Mouse (Mus musculus): ENCODE measurements at regions not wholly inside any gene's neighbourhood (a gene's known extent, or its start where the extent isn't known, plus 50 kb on each side); places are given as distances from the start of the nearest gene placed in this dataset.

- no peak for DNase-seq (ENCODE audit: extremely low read depth, low read depth)
Measured at GRCm38 (mm10) chr17:87202958-87203720, 62.6 kb downstream of the Mcfd2 start.

- peak; percentile 10 for DNase-seq (ENCODE audit: extremely low read depth, low read depth)
Measured at GRCm38 (mm10) chr17:87202490-87202889, 63.2 kb downstream of the Mcfd2 start.

- no peak for DNase-seq (ENCODE audit: extremely low read depth, low read depth)
Measured at GRCm38 (mm10) chr17:87200721-87201242, 65.0 kb downstream of the Mcfd2 start.

- no peak for DNase-seq (ENCODE audit: extremely low read depth, low read depth)
Measured at GRCm38 (mm10) chr17:87200134-87200533, 65.6 kb downstream of the Mcfd2 start.

GRCm38 (mm10) chr17:87199134-87199533 lies 66.6 kb downstream of the Mcfd2 start:
- no peak for DNase-seq (ENCODE audit: extremely low read depth, low read depth)

- DNase-seq (ENCODE audit: extremely low read depth, low read depth) = no peak
Measured at GRCm38 (mm10) chr17:87197434-87197833, 68.3 kb downstream of the Mcfd2 start.

- DNase-seq (ENCODE audit: extremely low read depth, low read depth) = no peak
Measured at GRCm38 (mm10) chr17:87194639-87195038, 71.1 kb downstream of the Mcfd2 start.

- DNase-seq (ENCODE audit: extremely low read depth, low read depth) = no peak
Measured at GRCm38 (mm10) chr17:87193482-87193881, 72.3 kb downstream of the Mcfd2 start.

GRCm38 (mm10) chr17:87189670-87190069 lies 76.1 kb downstream of the Mcfd2 start:
- no peak for DNase-seq (ENCODE audit: extremely low read depth, low read depth)

Measured in MEL-GATA-1-ER (cell line).